ENCODE assay signal across 17 mouse cellular contexts in the genomic region with DNA sequence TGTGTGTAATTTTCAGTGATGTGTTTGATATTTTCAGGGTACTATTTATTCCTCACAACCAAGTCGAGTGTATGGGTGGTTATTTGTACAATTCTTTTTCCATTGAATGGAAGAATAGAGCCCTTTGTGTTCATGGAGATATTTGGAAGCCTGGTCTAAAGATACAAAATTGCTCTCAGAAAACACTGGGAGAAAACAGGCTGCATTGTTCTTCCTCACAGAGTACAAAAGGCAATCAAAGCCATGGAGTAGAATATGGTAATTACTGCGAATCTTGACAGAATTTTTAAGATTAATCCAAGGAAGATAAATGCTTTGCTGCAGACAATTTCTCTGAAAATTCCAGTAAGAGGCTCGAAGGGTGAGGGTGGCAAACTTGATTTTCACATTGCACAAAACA.
"Had no signal": no experiment of that assay in that cellular context is flagged by ENCODE, and none has a peak within 500 bp of the region (broad histone marks: within the 10 kb centered on the region; RNA-seq: fewer than 3 reads in every experiment).

No protein-coding gene starts in this region.

- H3K27me3 ChIP-seq: limb, embryonic 12.5 days; neural tube, embryonic 12.5 days; stomach, embryonic 15.5 days had no signal

- H3K4me3 ChIP-seq: layer of hippocampus, adult 2 months; limb, embryonic 12.5 days; neural tube, embryonic 12.5 days; stomach, embryonic 15.5 days had no signal

- DNase-seq: kidney, adult 11 months; kidney, adult 9 months; kidney, postnatal 36 days; liver; lung, adult 18-20 months; lung, postnatal 36 days; midbrain, embryonic 14.5 days; right cerebral cortex, postnatal 4 days; spleen, adult 18-20 months; thymus, adult 18-20 months; thymus, postnatal 14 days had no signal

- H3K4me1 ChIP-seq: limb, embryonic 12.5 days; neural tube, embryonic 12.5 days; stomach, embryonic 15.5 days had no signal

- H3K27ac ChIP-seq: kidney, postnatal 0 days; limb, embryonic 12.5 days; liver, embryonic 14.5 days; neural tube, embryonic 12.5 days; stomach, embryonic 15.5 days had no signal

- H3K9me3 ChIP-seq: limb, embryonic 12.5 days; neural tube, embryonic 12.5 days; stomach, embryonic 15.5 days had no signal

- H3K36me3 ChIP-seq: limb, embryonic 12.5 days; neural tube, embryonic 12.5 days; stomach, embryonic 15.5 days had no signal

- H3K4me2 ChIP-seq: limb, embryonic 12.5 days; neural tube, embryonic 12.5 days; stomach, embryonic 15.5 days had no signal

- H3K9ac ChIP-seq: limb, embryonic 12.5 days; liver, embryonic 14.5 days; neural tube, embryonic 12.5 days; stomach, embryonic 15.5 days had no signal
